Mouse (Mus musculus) stomach, postnatal 0 days (tissue): ENCODE measurements around the gene Fgfr2.

ENCODE experiments used
- CTCF ChIP-seq: IDR thresholded peaks from 2 replicates; pipeline ENCODE4 v1.5.1; 2016; ENCODE audit warnings: antibody characterized with exemption, low read depth, mild to moderate bottlenecking, moderate library complexity
- EP300 ChIP-seq: optimal IDR thresholded peaks from 2 replicates; pipeline ENCODE3; 2016; ENCODE audit warnings: antibody characterized with exemption

- TF ChIP-seq CTCF (no peak), EP300 (no peak)
Observed at GRCm38 (mm10) chr7:130316294-130316693, 2806.9 kb downstream of the Fgfr2 start.
